Mouse (Mus musculus) forebrain, embryonic 15.5 days (tissue): ENCODE measurements around the gene Eed. TPM values are rescaled to one million over a fixed set of nuclear protein-coding genes. Genes with fewer than 3 reads are reported as not detected.
"Not testable (repeated sequence)": the region's sequence is repeated elsewhere in the genome, so short reads cannot be mapped to it uniquely, and the experiment has no call there.

Source experiments
- ATAC-seq: fragments of 200-750 bp; cut with Nextera tagmentation; replicated peaks from 2 replicates; pipeline ENCODE4 v1.8.0; 2017; ENCODE audit warnings: mild to moderate bottlenecking, moderate TSS enrichment, moderate library complexity
- H3K27ac ChIP-seq: fragments of 300-500 bp; sonication (generic); replicated peaks from 2 replicates; pipeline ENCODE4 v1.5.1; 2015; ENCODE audit warnings: mild to moderate bottlenecking, inconsistent platforms
- H3K27me3 ChIP-seq: fragments of 300-500 bp; sonication (generic); 2 replicates; pipeline ENCODE4 v1.6.1; 2015; ENCODE audit warnings: inconsistent platforms
- H3K36me3 ChIP-seq: fragments of 300-500 bp; sonication (generic); 2 replicates; pipeline ENCODE4 v1.6.1; 2015; ENCODE audit warnings: mild to moderate bottlenecking, inconsistent platforms
- H3K4me1 ChIP-seq: fragments of 300-500 bp; sonication (generic); 2 replicates; pipeline ENCODE4 v1.6.1; 2015; ENCODE audit warnings: inconsistent platforms
- H3K4me2 ChIP-seq: fragments of 300-500 bp; sonication (generic); replicated peaks from 2 replicates; pipeline ENCODE4 v1.6.1; 2015; ENCODE audit warnings: mild to moderate bottlenecking, inconsistent platforms
- H3K4me3 ChIP-seq: fragments of 300-500 bp; sonication (generic); 2 replicates; pipeline ENCODE4 v1.5.1; 2015; ENCODE audit warnings: mild to moderate bottlenecking, inconsistent platforms
- H3K9ac ChIP-seq: fragments of 300-500 bp; sonication (generic); replicated peaks from 2 replicates; pipeline ENCODE4 v1.6.1; 2015; ENCODE audit warnings: mild to moderate bottlenecking, inconsistent platforms
- H3K9me3 ChIP-seq: fragments of 300-500 bp; sonication (generic); 2 replicates; pipeline ENCODE4 v1.6.1; 2016; ENCODE audit warnings: inconsistent platforms
- WGBS: fragments of 180-500 bp; shearing (Covaris S2); methylation state at CpG from one replicate; pipeline ENCODE4 v1.1.7; 2015; ENCODE audit warnings: mixed read lengths; 5-methylcytosine and 5-hydroxymethylcytosine counted together
- polyA plus RNA-seq: library from polyadenylated mRNA; unstranded; fragments of >200 nt; fragmentation: Nextera tagmentation; extraction: Ambion mirVana; gene quantifications from 2 replicates; pipeline ENCODE4 v1.2.1, GENCODE M21; 2015

Eed gene
- polyA plus RNA-seq, 1 experiment from 2014 or later: 41.5 TPM

DNA sequence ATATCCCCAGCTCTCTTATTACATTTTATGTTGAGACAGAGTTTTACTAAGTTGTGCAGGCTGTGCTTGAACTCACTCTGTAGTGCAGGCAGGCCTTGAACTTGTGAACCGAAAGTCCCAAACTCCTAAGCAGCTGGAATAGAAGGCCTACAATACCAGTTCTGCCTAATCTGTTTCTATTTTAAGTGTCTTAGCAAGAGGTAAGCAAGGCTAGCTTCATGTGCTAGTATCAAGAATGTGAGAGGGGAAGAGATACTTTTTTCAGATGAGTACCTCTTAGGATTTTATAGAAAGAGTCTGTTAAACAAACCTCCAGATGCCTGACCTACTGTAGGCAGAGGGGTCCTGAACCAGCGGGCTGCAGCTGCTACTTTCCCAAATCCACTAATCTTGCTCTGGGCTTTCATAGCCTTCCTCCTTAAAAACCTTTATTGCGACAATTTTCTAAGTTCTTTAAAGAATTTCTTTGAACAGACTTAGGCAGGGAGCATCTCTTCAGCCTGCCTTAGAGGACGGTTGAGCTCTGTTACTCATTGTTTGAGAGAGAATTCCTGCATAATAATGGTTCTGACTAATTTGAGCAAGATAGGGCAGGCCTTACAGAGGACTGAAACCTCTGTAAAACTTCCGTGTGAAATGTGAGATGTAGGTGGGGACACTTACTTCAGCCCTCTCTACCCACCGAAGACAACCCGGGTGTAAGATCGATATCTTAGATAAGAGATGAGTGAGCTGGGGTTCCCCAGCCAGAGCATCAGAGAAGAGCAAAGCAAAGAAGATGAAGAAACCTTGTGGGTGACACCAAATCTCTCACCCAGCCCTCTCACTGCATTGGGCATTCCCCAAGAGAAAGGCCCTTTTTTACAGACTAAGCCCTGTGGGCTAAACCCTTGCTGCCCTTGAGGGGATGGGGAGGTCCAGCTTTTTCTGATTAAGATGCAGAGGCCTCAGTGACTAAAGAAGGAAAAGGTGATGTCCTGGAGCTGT lies 26.2 kb upstream of the Eed start:
- Histone ChIP-seq H3K9ac (no peak overlapping the region), H3K9me3 (no peaks in the 10 kb centered on the region), H3K4me1 (no peaks in the 10 kb centered on the region), H3K27me3 (no peaks in the 10 kb centered on the region), H3K4me3 (no peak overlapping the region), H3K4me2 (no peak overlapping the region), H3K36me3 (no peaks in the 10 kb centered on the region), H3K27ac (no peak overlapping the region)
- ATAC-seq: no peak
- WGBS: 43% methylated on average over 8 of the region's 8 CpGs

DNA sequence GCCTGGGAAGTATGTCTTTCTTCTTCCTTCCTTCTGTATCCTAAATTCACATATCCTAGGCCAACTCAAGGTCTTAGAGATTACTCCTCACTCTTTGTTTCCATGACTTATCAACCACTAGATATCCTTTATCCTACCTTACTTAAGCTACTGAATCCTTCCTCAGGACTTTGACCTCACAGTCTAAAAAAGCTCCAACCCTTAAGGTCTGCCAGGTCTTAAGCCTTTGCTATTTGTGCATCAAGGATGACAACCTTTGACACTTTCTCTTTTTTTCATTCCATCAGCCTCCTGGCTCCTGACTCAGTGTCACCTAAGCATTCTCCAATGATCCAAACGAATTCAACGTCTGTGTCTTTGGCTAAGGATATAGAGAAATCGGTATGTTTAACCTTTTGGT lies 24.0 kb upstream of the Eed start:
- Histone ChIP-seq H3K27ac (no peak overlapping the region), H3K4me2 (no peak overlapping the region), H3K4me1 (no peaks in the 10 kb centered on the region), H3K9me3 (no peaks in the 10 kb centered on the region), H3K36me3 (no peaks in the 10 kb centered on the region), H3K27me3 (no peaks in the 10 kb centered on the region), H3K4me3 (no peak overlapping the region), H3K9ac (no peak overlapping the region)
- ATAC-seq: no peak
- 95% methylated on average over 3 of the region's 3 CpGs for WGBS

DNA sequence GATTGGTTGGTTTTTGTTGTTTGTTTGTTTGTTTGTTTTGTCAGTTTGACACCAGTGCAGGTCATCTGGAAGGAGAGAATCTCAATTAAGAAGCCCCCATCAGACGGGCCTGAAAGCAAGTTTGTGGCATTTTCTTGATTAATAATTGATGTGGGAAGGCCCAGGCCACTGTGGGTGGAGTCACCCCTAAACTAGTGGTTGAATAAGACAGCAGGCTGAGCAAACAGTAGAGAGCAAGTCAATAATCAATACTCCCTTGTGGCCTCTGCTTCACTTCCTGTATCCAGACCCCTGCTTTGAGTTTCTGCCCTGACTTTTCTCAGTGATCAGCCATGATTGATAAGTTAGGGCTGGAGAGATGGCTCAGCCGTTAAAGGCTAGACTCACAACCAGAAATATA lies 21.6 kb upstream of the Eed start:
- H3K36me3 ChIP-seq: no peaks in the 10 kb centered on the region
- peaks cover 5% of the 10 kb centered on the region for H3K4me1 ChIP-seq
- H3K27ac ChIP-seq: no peak overlapping the region
- no peaks in the 10 kb centered on the region for H3K27me3 ChIP-seq
- 76% methylated on average over 2 of the region's 2 CpGs for WGBS
- no peak overlapping the region for H3K9ac ChIP-seq
- H3K9me3 ChIP-seq: no peaks in the 10 kb centered on the region
- no peak overlapping the region for H3K4me2 ChIP-seq
- ATAC-seq: no peak
- no peak overlapping the region for H3K4me3 ChIP-seq

DNA sequence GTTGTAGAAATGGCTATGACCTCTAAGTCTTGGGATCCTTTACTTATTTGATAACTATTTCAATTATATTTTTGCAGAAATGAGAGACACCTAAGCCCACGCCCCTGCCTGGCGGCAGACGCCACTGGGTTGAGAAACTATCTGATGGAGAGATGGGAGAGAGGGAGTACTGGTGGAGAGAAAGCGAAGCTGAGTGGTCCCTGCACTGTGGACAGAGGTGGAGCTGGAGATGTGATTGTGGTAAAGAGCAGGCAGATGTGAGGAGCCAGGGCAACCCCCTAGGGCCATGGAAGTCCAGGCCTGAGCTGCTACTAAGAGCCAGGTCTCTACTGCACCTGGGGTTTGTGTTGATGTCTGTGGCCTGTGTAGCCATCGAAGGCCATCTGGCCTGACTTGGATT lies 18.7 kb upstream of the Eed start:
- no peak for ATAC-seq
- no peaks in the 10 kb centered on the region for H3K36me3 ChIP-seq
- no peak overlapping the region for H3K9ac ChIP-seq
- no peak overlapping the region for H3K4me2 ChIP-seq
- H3K27me3 ChIP-seq: no peaks in the 10 kb centered on the region
- H3K4me1 ChIP-seq: peaks cover 5% of the 10 kb centered on the region
- WGBS: 95% methylated on average over 5 of the region's 5 CpGs
- H3K4me3 ChIP-seq: no peak overlapping the region
- H3K27ac ChIP-seq: no peak overlapping the region
- no peaks in the 10 kb centered on the region for H3K9me3 ChIP-seq

DNA sequence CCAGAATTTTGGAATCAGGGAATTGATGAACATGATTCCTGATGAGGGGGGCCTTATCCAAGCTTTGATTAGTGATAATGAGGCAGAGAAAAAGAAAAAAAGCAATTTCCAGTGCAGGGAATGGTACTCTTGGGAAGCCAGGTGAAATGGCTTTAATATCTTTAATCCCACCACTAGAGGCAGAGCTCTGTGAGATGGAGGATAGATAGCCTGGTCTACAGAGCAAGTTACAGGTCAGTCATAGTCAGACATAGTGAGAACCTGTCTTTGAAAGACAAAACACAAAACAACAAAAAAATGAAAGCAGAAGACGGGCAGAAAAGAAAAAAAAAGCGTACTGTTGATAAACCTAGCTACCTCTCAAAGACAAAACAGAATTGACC lies 17.8 kb upstream of the Eed start:
- no peak overlapping the region for H3K9ac ChIP-seq

DNA sequence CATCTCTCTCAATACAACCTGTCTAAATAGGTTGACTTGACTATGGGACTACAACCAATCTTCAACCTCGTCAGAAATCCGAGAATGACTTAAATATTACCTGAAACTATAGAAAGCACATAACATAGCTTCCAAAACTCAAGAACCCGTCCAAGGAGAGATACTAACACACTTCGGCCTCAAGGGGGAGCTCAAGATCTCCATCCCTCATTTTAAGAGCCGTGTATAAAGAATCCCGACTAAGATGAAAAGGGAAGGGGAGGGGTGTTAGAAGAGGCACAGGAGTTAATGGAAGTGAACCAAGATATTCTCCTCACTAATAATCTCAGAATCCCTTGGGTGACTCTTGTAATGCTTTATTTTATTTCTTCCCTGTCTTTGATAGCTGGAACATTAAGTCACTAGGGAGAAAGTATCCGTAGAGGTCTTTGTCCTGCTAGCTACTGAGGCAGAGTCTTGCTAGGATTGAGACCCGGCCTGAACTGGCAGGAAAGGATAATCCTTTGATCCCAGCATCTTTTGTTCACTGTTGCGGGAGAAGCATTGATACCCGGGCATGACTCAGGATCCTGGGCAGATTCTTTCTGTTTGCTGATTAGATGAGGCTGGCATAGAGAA lies 17.3 kb upstream of the Eed start:
- WGBS: 3% methylated on average over 10 of the region's 10 CpGs
- no peak overlapping the region for H3K9ac ChIP-seq

More for the DNA sequence above, 17.8 kb upstream of the Eed start:
- Histone ChIP-seq H3K4me3 (no peak overlapping the region), H3K4me1 (peaks cover 5% of the 10 kb centered on the region), H3K27ac (no peak overlapping the region), H3K4me2 (peak overlapping the region; percentile 28; the same call in 1 of the 2 replicates), H3K9me3 (no peaks in the 10 kb centered on the region), H3K36me3 (no peaks in the 10 kb centered on the region), H3K27me3 (no peaks in the 10 kb centered on the region)
- 80% methylated on average over 2 of the region's 2 CpGs for WGBS
- ATAC-seq: peak; percentile 66; the same call in 1 of the 2 replicates

DNA sequence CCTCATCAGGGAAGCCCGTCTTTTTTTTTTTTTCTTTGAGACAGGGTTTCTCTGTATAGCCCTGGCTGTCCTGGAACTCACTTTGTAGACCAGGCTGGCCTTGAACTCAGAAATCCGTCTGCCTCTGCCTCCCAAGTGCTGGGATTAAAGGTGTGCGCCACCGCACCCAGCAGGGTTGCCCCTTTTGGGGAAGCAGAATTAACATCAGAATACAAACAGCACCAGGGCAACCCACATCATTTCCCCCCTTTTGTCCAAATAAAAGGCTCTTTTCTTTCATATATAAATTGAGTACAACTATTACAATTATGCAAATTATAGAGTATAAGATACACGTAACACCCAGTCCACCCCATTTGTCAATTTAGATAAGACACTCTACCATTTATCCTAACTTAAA lies 16.7 kb upstream of the Eed start:
- H3K27me3 ChIP-seq, H3K36me3 ChIP-seq, H3K9me3 ChIP-seq, H3K4me3 ChIP-seq, H3K27ac ChIP-seq, H3K4me1 ChIP-seq, H3K4me2 ChIP-seq, ATAC-seq, H3K9ac ChIP-seq: not testable (repeated sequence)
- 20% methylated on average over 5 of the region's 5 CpGs for WGBS

More for the DNA sequence above, 17.3 kb upstream of the Eed start:
- Histone ChIP-seq H3K4me3 (no peak overlapping the region), H3K27ac (no peak overlapping the region), H3K36me3 (no peaks in the 10 kb centered on the region), H3K4me2 (peak overlapping the region; percentile 28), H3K9me3 (no peaks in the 10 kb centered on the region), H3K4me1 (peaks cover 5% of the 10 kb centered on the region), H3K27me3 (no peaks in the 10 kb centered on the region)
- peak; percentile 86 for ATAC-seq

DNA sequence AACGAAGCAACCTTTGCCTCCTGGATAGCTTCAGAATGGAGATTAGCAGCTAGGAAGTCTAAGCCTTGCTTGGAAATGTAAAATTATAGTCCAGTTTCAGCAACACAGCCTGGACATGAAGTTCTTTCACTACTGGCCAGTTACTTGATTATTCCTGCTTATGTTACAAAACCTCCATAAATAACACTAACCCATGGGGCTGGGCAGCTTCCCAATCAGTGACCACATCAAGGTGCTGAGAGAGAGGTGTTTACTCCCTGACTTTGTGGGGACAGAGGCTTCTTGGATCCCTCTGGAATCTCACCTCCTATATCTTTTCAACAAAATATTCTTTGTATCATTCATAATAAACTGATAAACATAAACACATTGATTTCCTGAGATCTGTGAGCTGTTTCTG lies 12.3 kb upstream of the Eed start:
- Histone ChIP-seq H3K4me3 (no peak overlapping the region), H3K9ac (no peak overlapping the region), H3K4me2 (no peak overlapping the region), H3K36me3 (no peaks in the 10 kb centered on the region), H3K27ac (no peak overlapping the region), H3K27me3 (no peaks in the 10 kb centered on the region), H3K9me3 (no peaks in the 10 kb centered on the region), H3K4me1 (peaks cover under 1% of the 10 kb centered on the region; the same call in 1 of the 2 replicates)
- no peak for ATAC-seq
- WGBS: 84% methylated on average over 1 of the region's 1 CpGs

DNA sequence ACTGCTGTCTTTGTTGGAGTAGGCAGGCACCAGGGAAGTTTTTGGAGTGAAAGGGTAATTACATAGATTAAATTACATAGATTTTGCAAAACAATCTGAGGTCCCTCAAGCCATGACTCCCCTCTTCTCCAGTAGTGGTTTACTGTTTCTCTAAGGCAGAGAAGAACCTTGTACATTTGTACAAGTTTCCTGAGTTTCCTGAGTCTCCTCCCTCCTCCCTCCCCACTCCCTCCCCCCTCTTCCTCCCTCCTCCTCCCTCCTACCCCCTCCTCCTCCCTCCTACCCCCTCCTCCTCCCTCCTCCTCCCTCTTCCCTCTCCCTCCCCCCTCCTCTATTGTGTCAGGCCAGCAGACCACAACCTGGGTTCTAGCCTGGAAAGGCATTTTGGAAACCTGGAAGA lies 3.6 kb upstream of the Eed start:
- Histone ChIP-seq H3K27ac (no peak overlapping the region), H3K4me2 (no peak overlapping the region), H3K9ac (no peak overlapping the region), H3K36me3 (no peaks in the 10 kb centered on the region), H3K27me3 (no peaks in the 10 kb centered on the region), H3K4me3 (no peak overlapping the region), H3K9me3 (no peaks in the 10 kb centered on the region), H3K4me1 (peaks cover 11% of the 10 kb centered on the region)
- no peak for ATAC-seq

DNA sequence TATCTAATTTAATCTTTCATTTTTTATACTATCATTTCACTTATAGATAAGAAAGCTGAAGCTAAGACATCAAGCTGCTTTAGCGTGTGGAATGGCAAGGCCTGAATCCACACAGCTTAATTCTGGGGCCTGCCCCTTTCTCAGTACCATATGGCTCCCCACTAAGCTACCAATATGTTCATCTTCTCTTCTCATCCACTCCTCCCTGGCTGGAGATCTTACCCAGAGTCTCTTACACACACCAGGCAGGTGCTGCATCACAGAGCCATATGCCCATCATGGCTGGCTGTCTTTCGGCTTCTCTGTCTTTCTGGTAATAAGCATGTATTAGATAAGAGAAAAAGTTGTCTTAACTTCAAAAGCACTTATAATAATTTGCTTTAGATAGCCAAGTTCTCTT lies 2.7 kb upstream of the Eed start:
- H3K9me3 ChIP-seq: no peaks in the 10 kb centered on the region
- no peak for ATAC-seq
- H3K4me1 ChIP-seq: peaks cover 19% of the 10 kb centered on the region
- no peak overlapping the region for H3K4me2 ChIP-seq
- no peaks in the 10 kb centered on the region for H3K27me3 ChIP-seq
- H3K9ac ChIP-seq: no peak overlapping the region
- H3K4me3 ChIP-seq: no peak overlapping the region
- 77% methylated on average over 2 of the region's 2 CpGs for WGBS
- H3K36me3 ChIP-seq: no peaks in the 10 kb centered on the region
- H3K27ac ChIP-seq: no peak overlapping the region

DNA sequence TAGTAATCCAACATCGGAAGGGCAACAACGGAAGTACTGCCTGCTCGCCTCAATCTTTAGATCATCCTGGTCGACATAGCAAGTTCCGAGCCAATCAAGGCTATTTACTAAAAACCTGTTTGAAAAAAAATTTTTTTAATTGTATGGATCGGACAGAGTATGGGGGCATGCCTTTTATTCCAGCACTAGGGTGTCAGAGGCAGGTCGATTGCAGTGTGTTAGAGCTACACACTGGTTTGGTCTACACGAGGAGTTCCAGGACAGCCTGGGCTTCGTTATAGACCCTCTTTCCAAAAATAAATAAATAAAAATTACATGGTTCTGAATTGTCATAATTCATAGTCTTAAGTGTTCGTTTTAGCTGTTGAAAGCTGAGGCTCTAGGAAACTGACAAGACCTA lies 774 bp upstream of the Eed start:
- Histone ChIP-seq H3K27me3 (no peaks in the 10 kb centered on the region), H3K9me3 (no peaks in the 10 kb centered on the region), H3K36me3 (no peaks in the 10 kb centered on the region), H3K27ac (peak overlapping the region; percentile 100), H3K4me3 (peak overlapping the region; percentile 95), H3K4me1 (peaks cover 24% of the 10 kb centered on the region), H3K4me2 (peak overlapping the region; percentile 71), H3K9ac (peak overlapping the region; percentile 95)
- 11% methylated on average over 10 of the region's 10 CpGs for WGBS
- ATAC-seq: peak; percentile 41

DNA sequence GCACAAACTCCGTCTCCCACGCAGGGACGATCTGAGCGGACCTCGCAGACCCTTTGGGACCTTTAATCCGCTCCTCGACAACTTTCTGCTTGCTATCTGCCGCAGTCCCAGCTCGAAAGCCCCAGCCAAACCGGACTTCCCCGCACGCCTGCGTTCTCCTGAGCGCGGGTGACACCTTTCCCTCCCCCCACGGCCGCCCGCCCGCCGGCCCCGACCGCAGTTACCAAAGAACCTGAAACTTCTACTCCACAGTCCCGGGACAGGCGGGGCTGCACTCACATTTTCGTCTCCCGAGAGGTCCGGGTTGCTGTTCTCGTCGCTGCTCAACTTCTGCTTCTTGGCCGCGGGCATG lies 674 bp downstream of the Eed start:
- Histone ChIP-seq H3K9ac (peak overlapping the region; percentile 95), H3K27ac (peak overlapping the region; percentile 100), H3K4me1 (peaks cover 24% of the 10 kb centered on the region), H3K36me3 (peaks cover 11% of the 10 kb centered on the region; the same call in 1 of the 2 replicates), H3K4me2 (peak overlapping the region; percentile 71), H3K27me3 (no peaks in the 10 kb centered on the region), H3K9me3 (no peaks in the 10 kb centered on the region), H3K4me3 (peak overlapping the region; percentile 95)
- ATAC-seq: no peak
- under 1% methylated on average over 31 of the region's 31 CpGs for WGBS
